Mouse (Mus musculus) testis, adult 2 months (tissue): ENCODE data around the gene Snx29. TPM values are rescaled to one million over a fixed set of nuclear protein-coding genes. Genes with fewer than 3 reads are reported as not detected.

Experiments used
- H3K27ac ChIP-seq: fragments of 200-500 bp; 2 replicates; pipeline ENCODE4 v1.5.1; 2012; ENCODE audit warnings: low read depth, low read length; ENCODE audit not compliant: control insufficient read depth, insufficient read depth
- H3K27me3 ChIP-seq: fragments of 200-500 bp; 2 replicates; pipeline ENCODE4 v1.6.1; 2012; ENCODE audit warnings: mild to moderate bottlenecking, low read length, moderate library complexity; ENCODE audit not compliant: control insufficient read depth, insufficient read depth
- H3K36me3 ChIP-seq: fragments of 200-500 bp; 2 replicates; pipeline ENCODE4 v1.6.1; 2012; ENCODE audit warnings: mild to moderate bottlenecking, low read length; ENCODE audit not compliant: control insufficient read depth, insufficient read depth
- H3K4me1 ChIP-seq: fragments of 200-500 bp; 2 replicates; pipeline ENCODE4 v1.6.1; 2012; ENCODE audit warnings: low read length; ENCODE audit not compliant: control insufficient read depth, insufficient read depth
- H3K4me3 ChIP-seq: fragments of 200-500 bp; 2 replicates; pipeline ENCODE4 v1.5.1; 2012; ENCODE audit warnings: low read depth, mild to moderate bottlenecking, low read length, moderate library complexity, mixed read lengths; ENCODE audit not compliant: control insufficient read depth
- CTCF ChIP-seq: fragments of 200-500 bp; IDR thresholded peaks from 2 replicates; pipeline ENCODE4 v1.5.1; 2012; ENCODE audit warnings: low read depth, mild to moderate bottlenecking, inconsistent platforms, low read length, moderate library complexity; ENCODE audit not compliant: control insufficient read depth, insufficient read depth, insufficient replicate concordance
- POLR2A ChIP-seq: fragments of 200-500 bp; IDR thresholded peaks from 2 replicates; pipeline ENCODE4 v1.6.1; 2012; ENCODE audit warnings: low read depth, mild to moderate bottlenecking, inconsistent platforms, low read length, moderate library complexity; ENCODE audit not compliant: control insufficient read depth
- polyA plus RNA-seq: library from polyadenylated mRNA; depleted of rRNA; stranded (reverse); fragments of >200 nt; gene quantifications from 2 replicates; pipeline ENCODE4 v1.2.3, GENCODE M21; 2012

Gene Snx29
- polyA plus RNA-seq, 1 experiment = 6.1 TPM

GRCm38 (mm10) chr16:11670971-11671310 is 348.2 kb downstream of the Snx29 start:
- TF ChIP-seq POLR2A = no peak
- Histone ChIP-seq H3K4me3 (no peak overlapping the region), H3K4me1 (no peaks in the 10 kb centered on the region), H3K27ac (no peak overlapping the region), H3K36me3 (no peaks in the 10 kb centered on the region), H3K27me3 (no peaks in the 10 kb centered on the region)

GRCm38 (mm10) chr16:11676006-11676405 is 353.3 kb downstream of the Snx29 start:
- Histone ChIP-seq H3K36me3 (no peaks in the 10 kb centered on the region), H3K27me3 (no peaks in the 10 kb centered on the region), H3K27ac (no peak overlapping the region), H3K4me3 (no peak overlapping the region), H3K4me1 (no peaks in the 10 kb centered on the region)
- no peak for TF ChIP-seq CTCF
- TF ChIP-seq POLR2A = no peak

GRCm38 (mm10) chr16:11685264-11685663 is 362.6 kb downstream of the Snx29 start:
- no peaks in the 10 kb centered on the region for H3K36me3 ChIP-seq
- TF ChIP-seq POLR2A = no peak
- no peak for TF ChIP-seq CTCF
- H3K27me3 ChIP-seq = no peaks in the 10 kb centered on the region
- no peak overlapping the region for H3K27ac ChIP-seq
- no peaks in the 10 kb centered on the region for H3K4me1 ChIP-seq
- no peak overlapping the region for H3K4me3 ChIP-seq

- H3K4me1 ChIP-seq = no peaks in the 10 kb centered on the region
- TF ChIP-seq POLR2A (no peak), CTCF (no peak)
These were observed 363.1 kb downstream of the Snx29 start for GRCm38 (mm10) chr16:11685735-11686340.

GRCm38 (mm10) chr16:11687836-11688235 is 365.1 kb downstream of the Snx29 start:
- H3K4me1 ChIP-seq = no peaks in the 10 kb centered on the region
- no peaks in the 10 kb centered on the region for H3K27me3 ChIP-seq
- no peak for TF ChIP-seq POLR2A
- no peak for TF ChIP-seq CTCF
- H3K27ac ChIP-seq = no peak overlapping the region
- H3K36me3 ChIP-seq = no peaks in the 10 kb centered on the region
- no peak overlapping the region for H3K4me3 ChIP-seq

More at GRCm38 (mm10) chr16:11685735-11686340, 363.1 kb downstream of the Snx29 start:
- H3K36me3 ChIP-seq = no peaks in the 10 kb centered on the region
- no peaks in the 10 kb centered on the region for H3K27me3 ChIP-seq
- H3K27ac ChIP-seq = no peak overlapping the region
- H3K4me3 ChIP-seq = no peak overlapping the region

GRCm38 (mm10) chr16:11688281-11689005 is 365.7 kb downstream of the Snx29 start:
- TF ChIP-seq CTCF = no peak
- TF ChIP-seq POLR2A = no peak

GRCm38 (mm10) chr16:11690097-11690496 is 367.4 kb downstream of the Snx29 start:
- no peak overlapping the region for H3K4me3 ChIP-seq
- H3K4me1 ChIP-seq = no peaks in the 10 kb centered on the region
- TF ChIP-seq POLR2A (no peak), CTCF (no peak)
- no peaks in the 10 kb centered on the region for H3K36me3 ChIP-seq
- no peaks in the 10 kb centered on the region for H3K27me3 ChIP-seq
- H3K27ac ChIP-seq = no peak overlapping the region

More at GRCm38 (mm10) chr16:11688281-11689005, 365.7 kb downstream of the Snx29 start:
- Histone ChIP-seq H3K27ac (no peak overlapping the region), H3K4me1 (no peaks in the 10 kb centered on the region), H3K4me3 (no peak overlapping the region), H3K36me3 (no peaks in the 10 kb centered on the region), H3K27me3 (no peaks in the 10 kb centered on the region)
